Mouse (Mus musculus) thymus, adult 2 months (tissue): Measurements from ENCODE around the gene Glra1.

Experiments
- CTCF ChIP-seq: fragments of 200-500 bp; IDR thresholded peaks from 2 replicates; pipeline ENCODE4 v1.5.1; 2012; ENCODE audit warnings: mild to moderate bottlenecking, control low read depth, low read length, moderate library complexity, borderline replicate concordance; ENCODE audit not compliant: control insufficient read depth, poor library complexity, insufficient read depth; ENCODE audit errors: extremely low read depth
- POLR2A ChIP-seq: fragments of 200-500 bp; IDR thresholded peaks from 2 replicates; pipeline ENCODE4 v1.6.1; 2012; ENCODE audit warnings: mild to moderate bottlenecking, low read length, control low read depth, moderate library complexity; ENCODE audit not compliant: control insufficient read depth, poor library complexity, insufficient read depth; ENCODE audit errors: extremely low read depth

DNA sequence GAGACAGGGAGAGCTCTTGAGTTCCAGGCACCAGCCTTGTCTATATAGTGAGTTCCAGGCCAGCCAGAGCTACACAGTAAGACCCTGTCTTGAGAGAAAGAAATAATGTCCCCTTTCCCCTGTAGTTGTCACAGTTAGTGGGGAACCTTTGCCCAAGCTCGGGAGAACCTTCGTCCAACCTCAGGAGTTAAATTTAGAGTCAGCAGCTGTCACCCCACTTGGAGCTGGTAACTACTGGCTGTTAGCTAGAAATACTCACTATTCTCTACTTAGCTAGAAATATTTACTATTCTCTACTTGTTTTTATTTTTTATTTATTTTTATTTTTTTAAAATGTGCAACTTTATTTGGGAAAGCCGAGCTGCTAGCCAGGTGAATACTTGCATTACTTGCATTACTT, 134.8 kb downstream of the Glra1 start:
- TF ChIP-seq CTCF (no peak), POLR2A (no peak)
